In genomic region chr15:11914101-11914500, GRCm38 (mm10) we compare ENCODE assay signal across 28 mouse cellular contexts. TPM values are rescaled to one million over a fixed set of nuclear protein-coding genes. Genes with fewer than 3 reads are reported as not detected.
"Had no signal": no experiment of that assay in that cellular context is flagged by ENCODE, and none has a peak within 500 bp of the region (broad histone marks: within the 10 kb centered on the region; RNA-seq: fewer than 3 reads in every experiment).

No protein-coding gene starts in this region.

- H3K4me2 ChIP-seq: heart, embryonic 12.5 days; hindbrain, embryonic 12.5 days; hindbrain, embryonic 14.5 days; intestine, embryonic 15.5 days; limb, embryonic 12.5 days; liver, embryonic 11.5 days; liver, embryonic 13.5 days had no signal

- H3K9me3 ChIP-seq: heart, embryonic 10.5 days; hindbrain, embryonic 12.5 days; intestine, embryonic 15.5 days; limb, embryonic 10.5 days; liver, embryonic 13.5 days had no signal

- H3K27ac ChIP-seq: gastrocnemius, adult 2 months; heart, embryonic 10.5 days; hindbrain, embryonic 10.5 days; hindbrain, embryonic 12.5 days; hindbrain, embryonic 14.5 days; intestine, embryonic 15.5 days; left cerebral cortex, adult 2 months; limb, embryonic 10.5 days; limb, embryonic 12.5 days; liver, embryonic 13.5 days had no signal

- H3K9ac ChIP-seq: heart, embryonic 12.5 days; hindbrain, embryonic 12.5 days; hindbrain, embryonic 14.5 days; intestine, embryonic 15.5 days; limb, embryonic 12.5 days; liver, embryonic 13.5 days had no signal

- H3K4me1 ChIP-seq: heart, embryonic 10.5 days; heart, embryonic 12.5 days; hindbrain, embryonic 10.5 days; hindbrain, embryonic 12.5 days; intestine, embryonic 15.5 days; limb, embryonic 10.5 days; limb, embryonic 12.5 days; liver, embryonic 13.5 days had no signal

- H3K36me3 ChIP-seq: heart, embryonic 10.5 days; heart, embryonic 12.5 days; hindbrain, embryonic 10.5 days; hindbrain, embryonic 12.5 days; intestine, embryonic 15.5 days; limb, embryonic 10.5 days; limb, embryonic 12.5 days; liver, embryonic 13.5 days had no signal

- H3K4me3 ChIP-seq: gastrocnemius, adult 2 months; heart, embryonic 10.5 days; heart, embryonic 12.5 days; hindbrain, embryonic 10.5 days; hindbrain, embryonic 12.5 days; intestine, embryonic 15.5 days; left cerebral cortex, adult 2 months; limb, embryonic 10.5 days; limb, embryonic 12.5 days; liver, embryonic 13.5 days had no signal

- ATAC-seq: hindbrain, embryonic 16.5 days; inflammation-experienced regulatory T-cells, adult 6 months; intestine, embryonic 15.5 days; intestine, postnatal 0 days had no signal

- DNase-seq: gastrocnemius, adult 2 months; gastrocnemius, postnatal 10 days; gastrocnemius, postnatal 25 days; heart, adult 18-20 months; heart, postnatal 10 days; heart, postnatal 4 days; kidney, adult 18-20 months; kidney, adult 8-10 months; kidney, postnatal 10 days; kidney, postnatal 25 days; kidney, postnatal 4 days; layer of hippocampus, adult 9-11 months; layer of hippocampus, postnatal 36 days; liver; liver, embryonic 13.5 days had no signal

- H3K27me3 ChIP-seq: heart, embryonic 12.5 days; hindbrain, embryonic 12.5 days; intestine, embryonic 15.5 days had no signal

RNA-seq across cellular contexts. Expression of gene Npr3, which starts 7.0 kb away (rescaled TPM):
- polyA plus RNA-seq: inflammation-experienced regulatory T-cells, adult 6 months had no signal
